Mouse (Mus musculus): ENCODE results near the gene C1qtnf1.

- no peak for TF ChIP-seq CTCF (IDR thresholded peaks at IDR 0.05; ENCODE audit: low read depth)
- no peak for TF ChIP-seq EP300 (IDR thresholded peaks at IDR 0.05; ENCODE audit: low read depth)
Observed at GRCm38 (mm10) chr11:118427986-118428385, at the start of gene C1qtnf1.
